Mouse (Mus musculus) heart, adult 2 months (tissue): ENCODE data around the gene Gm7168.
"Not testable (repeated sequence)": the region's sequence is repeated elsewhere in the genome, so short reads cannot be mapped to it uniquely, and the experiment has no call there.

Source experiments
- CTCF ChIP-seq: fragments of 200-600 bp; IDR thresholded peaks from 2 replicates; pipeline ENCODE4 v1.8.1; 2022; ENCODE audit warnings: antibody characterized with exemption, mild to moderate bottlenecking, moderate library complexity
- POLR2A ChIP-seq: fragments of 200-500 bp; IDR thresholded peaks from 2 replicates; pipeline ENCODE4 v1.6.1; 2011; ENCODE audit warnings: mild to moderate bottlenecking, low read depth, low read length, control low read depth; ENCODE audit not compliant: insufficient read depth

- TF ChIP-seq CTCF, POLR2A: not testable (repeated sequence)
Measured at GRCm38 (mm10) chr17:13939231-13939630, 8.9 kb upstream of the Gm7168 start.
